Mouse (Mus musculus) retina, embryonic 14.5 days (tissue): ENCODE measurements around the gene Plxnd1.

Experiments
- DNase-seq: peaks from one replicate; pipeline ENCODE4 v3.0.0-alpha.2; 2015; ENCODE audit warnings: low spot score

Gene Plxnd1

GRCm38 (mm10) chr6:115956922-115957601 lies 37.7 kb downstream of the Plxnd1 start:
- DNase-seq: no peak

DNA sequence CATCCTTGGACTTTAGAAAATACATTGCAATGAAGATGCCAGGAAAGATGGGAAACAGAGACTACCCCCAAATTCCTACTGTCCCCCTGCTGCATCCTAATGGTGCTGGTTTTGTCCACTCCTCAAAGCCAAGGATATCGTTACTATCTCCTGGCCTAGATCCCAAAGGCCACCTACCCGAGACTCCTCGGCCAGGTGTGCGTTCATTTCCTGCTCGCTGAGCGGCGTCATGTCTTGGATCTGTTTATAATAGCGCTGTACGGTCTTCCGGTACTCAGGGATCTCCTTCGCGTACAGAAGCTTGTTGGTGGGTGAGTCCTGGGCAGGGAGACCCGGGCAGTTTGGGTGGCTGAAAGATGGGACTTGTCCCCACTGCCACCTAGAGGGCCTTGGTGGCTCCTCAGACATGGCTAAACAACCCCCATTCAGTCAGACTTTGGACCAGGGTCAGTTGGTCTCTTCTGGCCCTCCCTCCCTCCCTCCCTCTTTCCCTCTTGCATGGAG lies 38.3 kb downstream of the Plxnd1 start:
- no peak for DNase-seq

GRCm38 (mm10) chr6:115955664-115956063 lies 39.1 kb downstream of the Plxnd1 start:
- DNase-seq: no peak

GRCm38 (mm10) chr6:115955169-115955568 lies 39.6 kb downstream of the Plxnd1 start:
- DNase-seq: no peak

DNA sequence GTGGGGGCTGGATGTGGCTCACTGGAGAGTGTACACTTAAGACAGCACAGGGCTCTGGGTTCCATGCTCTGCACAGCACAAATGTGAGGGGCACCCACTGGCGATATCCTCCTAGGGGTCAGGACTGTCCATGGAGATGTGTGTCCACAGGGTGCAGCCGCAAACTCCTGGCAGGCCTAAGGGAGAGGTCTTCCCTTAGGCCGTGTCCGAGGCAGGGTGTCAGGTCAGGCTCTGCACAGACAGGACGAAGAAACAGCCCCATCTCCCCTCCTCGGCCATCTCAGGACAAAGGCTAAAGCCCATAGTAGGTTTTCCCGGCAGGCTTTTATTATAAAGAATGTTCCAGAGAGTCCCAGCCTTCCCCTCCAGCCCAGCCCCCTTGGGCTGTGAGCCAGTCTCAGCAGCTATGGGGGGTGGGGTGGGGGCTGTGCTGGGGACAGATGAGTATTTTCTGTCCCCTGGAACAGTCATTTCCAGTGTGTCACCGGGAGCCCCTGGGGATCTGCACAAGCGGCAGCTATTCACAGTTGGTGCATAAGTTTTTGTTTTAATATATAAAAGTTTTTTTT lies 40.2 kb downstream of the Plxnd1 start:
- no peak for DNase-seq

GRCm38 (mm10) chr6:115946389-115946788 lies 48.4 kb downstream of the Plxnd1 start:
- DNase-seq: no peak

- no peak for DNase-seq
Measured at GRCm38 (mm10) chr6:115945633-115946032, 49.2 kb downstream of the Plxnd1 start.

GRCm38 (mm10) chr6:115944638-115945037 lies 50.2 kb downstream of the Plxnd1 start, which contains the start of gene H1foo:
TSS of gene H1foo (plus strand) at chr6:115944938.
- no peak for DNase-seq

GRCm38 (mm10) chr6:115943498-115944427 lies 51.0 kb downstream of the Plxnd1 start:
- no peak for DNase-seq

- DNase-seq: peak; percentile 56
Measured at GRCm38 (mm10) chr6:115941128-115941527, 53.7 kb downstream of the Plxnd1 start.

DNA sequence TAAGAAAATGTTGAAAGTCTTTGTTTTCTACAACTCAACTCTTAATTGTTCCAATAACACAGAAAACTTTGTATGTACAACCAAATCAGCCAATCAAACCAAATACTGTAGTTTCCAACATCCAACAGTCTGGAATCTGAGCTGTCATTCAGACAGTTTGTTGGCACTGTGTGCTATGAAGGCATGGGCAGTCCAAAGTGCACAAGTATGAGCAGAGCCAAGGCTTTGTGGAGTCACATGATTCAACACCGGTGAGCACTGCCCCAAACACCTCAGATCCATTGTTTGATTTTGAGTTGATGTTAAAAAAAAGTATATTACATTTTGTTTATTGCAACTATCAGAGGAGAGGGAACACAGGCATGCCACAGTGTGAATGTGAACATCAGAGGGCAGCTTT lies 54.2 kb downstream of the Plxnd1 start:
- no peak for DNase-seq

DNA sequence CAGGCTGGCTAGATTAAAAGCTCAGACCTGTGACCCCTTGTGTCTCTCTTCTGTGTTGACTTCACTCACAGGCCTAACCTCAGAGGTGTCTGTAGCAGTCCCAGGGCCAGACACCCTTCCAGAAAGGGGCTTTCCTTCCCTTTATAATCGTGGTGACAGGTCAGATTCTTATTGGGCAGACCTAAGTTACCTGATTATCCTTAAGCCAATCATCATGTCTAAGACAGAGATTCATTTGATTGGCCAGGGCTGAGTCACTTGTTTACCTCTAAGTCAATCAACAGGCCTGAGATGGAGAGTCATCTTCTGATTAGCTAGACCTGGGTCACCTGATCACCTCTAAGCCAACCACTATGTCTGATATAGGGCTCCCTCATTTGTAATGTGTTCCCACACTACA lies 56.0 kb downstream of the Plxnd1 start:
- no peak for DNase-seq

DNA sequence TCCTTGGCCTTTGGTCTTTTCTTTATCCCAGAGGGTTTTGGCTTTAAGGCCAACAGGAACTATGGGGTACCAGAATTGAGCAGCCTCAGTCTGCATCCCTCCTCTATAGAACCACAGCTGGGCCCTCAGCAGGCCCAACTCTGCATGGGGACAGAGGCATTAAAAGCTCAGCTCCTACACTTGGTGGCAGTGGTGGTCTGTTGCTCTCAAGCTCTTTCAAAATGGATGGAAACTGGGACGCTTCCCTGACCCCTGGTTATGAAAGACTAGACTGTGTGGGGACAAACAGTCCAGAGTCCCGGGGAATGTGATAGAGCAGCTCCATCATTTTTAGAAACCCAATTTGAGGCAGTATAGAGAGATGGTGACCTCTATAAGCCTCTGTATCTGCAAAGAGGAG lies 56.8 kb downstream of the Plxnd1 start:
- DNase-seq: no peak

DNA sequence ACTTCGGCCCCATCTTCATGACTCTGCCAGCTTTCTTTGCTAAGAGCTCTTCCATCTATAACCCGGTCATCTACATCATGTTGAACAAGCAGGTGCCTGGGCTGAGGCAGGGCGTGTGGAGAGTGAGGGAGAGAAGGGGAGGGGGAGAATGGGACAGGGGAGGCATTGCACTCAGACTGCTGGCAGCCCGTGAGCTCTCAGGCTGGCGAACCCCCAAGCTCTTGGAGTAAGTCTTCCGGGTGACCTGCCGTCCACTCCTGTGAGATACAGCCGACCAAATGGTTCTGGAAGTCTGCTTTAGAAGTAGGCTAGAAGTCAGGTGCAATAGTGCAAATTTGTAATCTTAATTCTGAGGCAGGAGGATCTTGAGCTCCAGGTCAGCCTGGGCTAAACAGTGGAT lies 59.3 kb downstream of the Plxnd1 start:
- DNase-seq: no peak

DNA sequence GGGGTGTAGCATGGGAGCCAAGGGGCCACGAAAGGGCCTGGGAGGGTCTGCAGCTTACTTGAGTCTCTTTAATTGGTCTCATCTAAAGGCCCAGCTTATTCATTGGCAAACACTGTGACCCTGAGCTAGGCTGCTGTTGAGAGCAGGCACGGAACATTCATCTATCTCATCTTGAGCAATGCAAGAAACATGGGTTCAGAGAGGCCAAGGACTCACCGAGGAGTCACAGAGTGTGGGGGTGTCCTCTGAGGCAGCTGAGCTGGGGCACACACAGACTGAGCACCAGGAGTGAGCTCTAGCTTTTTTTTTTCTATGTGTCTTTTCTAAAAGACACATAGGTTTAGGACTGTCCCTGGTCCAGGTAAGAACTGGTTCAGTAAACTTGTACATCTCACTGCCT lies 62.4 kb downstream of the Plxnd1 start:
- DNase-seq: no peak

- no peak for DNase-seq
Measured at GRCm38 (mm10) chr6:115931639-115932038, 63.2 kb downstream of the Plxnd1 start, which contains the start of gene Rho. TSS of gene Rho (plus strand) at chr6:115931748.

DNA sequence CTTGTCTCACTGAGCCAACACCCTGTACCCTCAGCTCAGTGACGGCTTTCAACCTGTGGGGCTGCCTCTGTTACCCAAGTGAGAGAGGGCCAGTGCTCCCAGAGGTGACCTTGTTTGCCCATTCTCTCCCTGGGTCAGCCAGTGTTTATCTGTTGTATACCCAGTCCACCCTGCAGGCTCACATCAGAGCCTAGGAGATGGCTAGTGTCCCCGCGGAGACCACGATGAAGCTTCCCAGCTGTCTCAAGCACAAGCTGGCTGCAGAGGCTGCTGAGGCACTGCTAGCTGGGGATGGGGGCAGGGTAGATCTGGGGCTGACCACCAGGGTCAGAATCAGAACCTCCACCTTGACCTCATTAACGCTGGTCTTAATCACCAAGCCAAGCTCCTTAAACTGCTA lies 64.8 kb downstream of the Plxnd1 start:
- peak; percentile 12 for DNase-seq

DNA sequence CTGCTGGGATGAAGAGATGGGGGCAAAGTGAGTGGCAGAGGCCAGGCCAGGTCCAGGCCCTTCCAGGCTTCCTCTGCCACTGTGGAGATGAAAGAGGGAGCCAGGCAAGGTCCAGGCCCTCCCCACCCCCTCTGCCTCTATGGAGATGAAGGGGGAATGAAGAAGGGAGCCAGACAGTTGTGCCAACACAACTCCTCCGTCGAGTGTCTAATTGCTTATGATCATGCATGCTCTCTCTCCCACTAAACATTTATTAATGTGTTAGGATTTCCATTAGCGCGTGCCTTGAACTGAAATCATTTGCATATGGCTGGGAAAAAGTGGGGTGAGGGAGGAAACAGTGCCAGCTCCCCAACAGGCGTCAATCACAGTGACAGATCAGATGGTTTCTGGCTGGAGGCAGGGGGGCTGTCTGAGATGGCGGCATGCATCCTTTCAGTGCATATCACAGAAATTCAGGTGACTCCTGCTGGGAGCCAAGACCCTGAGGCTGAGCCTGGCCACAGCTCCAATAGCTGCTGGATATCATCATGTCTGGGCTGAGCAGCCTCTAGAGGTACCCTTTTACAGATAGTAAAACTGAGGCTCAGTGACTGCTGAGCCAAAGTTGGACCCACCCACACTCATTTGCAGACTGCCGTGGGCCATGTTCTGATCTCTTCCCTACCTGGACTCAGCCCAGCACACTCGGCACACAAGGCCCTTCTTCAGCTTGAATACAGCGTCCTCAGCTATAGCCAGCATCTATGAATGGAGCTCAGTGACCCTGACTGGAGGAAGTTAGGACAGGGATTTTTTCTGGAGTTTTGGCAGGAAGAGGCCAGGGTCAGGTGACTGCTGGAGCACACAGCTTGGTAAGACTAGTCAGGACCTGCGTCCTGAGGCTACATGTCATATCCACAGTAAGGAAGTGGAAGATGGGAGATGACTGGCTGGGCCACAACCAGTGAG lies 67.2 kb downstream of the Plxnd1 start:
- DNase-seq: no peak

DNA sequence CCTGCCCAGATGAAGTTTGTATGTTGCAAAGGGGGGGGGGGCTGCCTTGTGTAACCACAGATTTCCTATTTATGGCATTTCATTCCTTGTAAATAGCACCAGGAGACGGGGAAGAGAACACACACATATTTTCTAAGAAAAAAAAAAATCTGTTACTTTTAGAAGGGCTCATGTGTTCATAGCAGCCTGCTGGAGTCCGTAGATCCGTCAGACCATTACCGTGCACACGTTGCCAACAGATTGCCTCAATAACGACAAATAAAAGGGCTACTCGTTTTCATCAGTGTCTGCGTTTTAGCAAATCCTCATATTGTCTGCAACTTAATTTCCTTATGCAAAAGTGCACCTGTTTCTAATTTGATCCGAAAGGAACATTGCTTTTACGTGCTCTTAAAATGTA lies 68.4 kb downstream of the Plxnd1 start:
- no peak for DNase-seq

- no peak for DNase-seq
Measured at GRCm38 (mm10) chr6:115924829-115925228, 70.0 kb downstream of the Plxnd1 start.

GRCm38 (mm10) chr6:115919876-115920275 lies 74.9 kb downstream of the Plxnd1 start:
- no peak for DNase-seq
